Mouse (Mus musculus) cerebellum, adult 18-20 months (tissue): ENCODE measurements around the gene Rad23a.
"Not testable (repeated sequence)": the region's sequence is repeated elsewhere in the genome, so short reads cannot be mapped to it uniquely, and the experiment has no call there.

ENCODE experiments used
- DNase-seq, 2 experiments: peaks; one replicate each; pipeline ENCODE4 v3.0.0; 2021

The Rad23a gene

GRCm38 (mm10) chr8:84839411-84839810 is 1.1 kb downstream of the Rad23a start:
- DNase-seq: no peak

GRCm38 (mm10) chr8:84838513-84838912 is 2.0 kb downstream of the Rad23a start:
- no peak for DNase-seq

- DNase-seq: no peak
Observed at GRCm38 (mm10) chr8:84837912-84838470, 2.5 kb downstream of the Rad23a start.

GRCm38 (mm10) chr8:84837149-84837911 is 3.1 kb downstream of the Rad23a start:
- peak in 1 of 2 experiments; percentile 38 for DNase-seq

- DNase-seq: peak; percentile 77 to 82
Observed at GRCm38 (mm10) chr8:84834866-84835855, 5.3 kb downstream of the Rad23a start.

- peak in 1 of 2 experiments; percentile 33 for DNase-seq
Observed at GRCm38 (mm10) chr8:84834002-84834865, 6.2 kb downstream of the Rad23a start.

- no peak for DNase-seq
Observed at GRCm38 (mm10) chr8:84832759-84833742, 7.4 kb downstream of the Rad23a start.

GRCm38 (mm10) chr8:84832034-84832717 is 8.3 kb downstream of the Rad23a start:
- peak; percentile 82 to 90 for DNase-seq

- DNase-seq: peak in 1 of 2 experiments; percentile 52
Observed at GRCm38 (mm10) chr8:84831490-84831889, 9.0 kb downstream of the Rad23a start, which contains the start of gene Gadd45gip1. Gadd45gip1 (plus strand) TSS chr8:84831522.

- DNase-seq: not testable (repeated sequence)
Observed at GRCm38 (mm10) chr8:84826518-84826917, 13.9 kb downstream of the Rad23a start.

GRCm38 (mm10) chr8:84825636-84826035 is 14.8 kb downstream of the Rad23a start:
- DNase-seq: no peak

- peak; percentile 78 to 83 for DNase-seq
Observed at GRCm38 (mm10) chr8:84823653-84824052, 16.8 kb downstream of the Rad23a start.

GRCm38 (mm10) chr8:84822723-84823122 is 17.7 kb downstream of the Rad23a start, which contains the start of gene Dand5:
Dand5 (minus strand) TSS chr8:84822823.
- no peak for DNase-seq

GRCm38 (mm10) chr8:84816117-84816516 is 24.3 kb downstream of the Rad23a start:
- DNase-seq: peak in 1 of 2 experiments; percentile 26

GRCm38 (mm10) chr8:84815547-84815946 is 24.9 kb downstream of the Rad23a start:
- DNase-seq: peak; percentile 94 to 99

- DNase-seq: peak; percentile 58 to 59
Observed at GRCm38 (mm10) chr8:84814555-84815441, 25.7 kb downstream of the Rad23a start.

GRCm38 (mm10) chr8:84814240-84814554 is 26.3 kb downstream of the Rad23a start:
- DNase-seq: peak in 1 of 2 experiments; percentile 22

- no peak for DNase-seq
Observed at GRCm38 (mm10) chr8:84813830-84814229, 26.6 kb downstream of the Rad23a start.

- peak; percentile 86 to 93 for DNase-seq
Observed at GRCm38 (mm10) chr8:84813059-84813458, 27.4 kb downstream of the Rad23a start.
